Mouse (Mus musculus) activated CD4-positive, CD25-positive, alpha-beta regulatory T cell, adult 4 months (primary cell): Measurements from ENCODE around the gene Tatdn3. TPM values are rescaled to one million over a fixed set of nuclear protein-coding genes. Genes with fewer than 3 reads are reported as not detected.
A peak's percentile ranks its signal among the peaks of the same experiment; 100 is the strongest.

Source experiments
- ATAC-seq: one replicate; pipeline ENCODE4 v1.8.0; 2017
- polyA plus RNA-seq, 2 experiments: library from polyadenylated mRNA; unstranded; fragments of 100-300 nt; shearing (Covaris generic); gene quantifications; one replicate each; pipeline ENCODE4 v1.2.1; 2017

The Tatdn3 gene
- polyA plus RNA-seq, 2 experiments from 2014 or later = 7.3 to 10.8 TPM

DNA sequence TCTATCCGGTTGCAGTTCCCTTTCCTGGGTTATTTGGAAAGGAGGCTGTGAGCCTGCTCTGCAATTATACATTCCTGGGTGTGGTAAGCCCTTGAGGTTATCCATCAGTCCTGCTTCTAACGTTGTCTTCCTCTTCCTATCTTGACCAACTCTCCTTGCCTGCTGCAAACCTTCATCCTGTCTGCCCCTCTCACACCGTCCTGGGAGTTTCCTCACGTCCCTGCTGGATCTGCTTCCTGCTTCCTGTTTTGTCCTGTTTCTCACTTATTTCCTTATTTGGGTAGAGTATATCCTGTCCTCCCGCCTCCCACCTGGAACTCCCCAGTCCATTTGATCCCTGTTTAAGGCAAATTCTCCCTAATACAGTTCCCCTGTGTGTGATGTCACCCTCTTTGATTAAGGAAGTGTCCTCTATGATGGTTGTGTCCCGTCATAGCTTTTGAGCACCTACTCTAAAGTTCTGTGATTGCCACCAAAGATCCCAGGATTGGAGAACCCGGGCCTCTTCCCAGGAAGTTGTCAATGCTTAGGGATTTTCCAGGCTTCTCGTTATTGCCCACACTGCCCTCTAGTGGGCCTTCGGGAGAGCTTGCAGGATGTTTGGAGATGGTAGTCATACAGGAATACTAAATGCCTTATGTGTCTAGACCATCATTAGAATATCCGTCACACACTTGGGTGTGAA, 12.6 kb upstream of the Tatdn3 start:
- ATAC-seq = peak; percentile 32

DNA sequence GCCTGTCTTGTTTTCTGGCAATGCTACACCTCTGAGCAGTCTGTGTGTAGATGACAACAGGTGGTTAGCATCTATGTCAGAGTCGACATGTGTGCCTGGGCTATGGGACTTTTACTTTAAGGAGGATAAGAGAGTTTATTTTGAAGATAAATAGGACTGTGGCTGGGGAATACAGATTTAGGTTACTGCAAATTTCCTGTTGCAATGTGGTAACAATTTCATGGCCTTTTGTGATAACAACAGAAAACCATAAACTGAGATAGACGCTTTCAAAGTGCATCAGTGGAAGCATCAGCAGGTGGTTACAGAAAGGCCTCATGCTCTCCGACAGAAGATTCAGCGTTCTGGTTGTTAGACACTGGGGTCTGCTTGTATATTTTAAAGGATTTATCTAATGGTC, 10.8 kb upstream of the Tatdn3 start:
- no peak for ATAC-seq

DNA sequence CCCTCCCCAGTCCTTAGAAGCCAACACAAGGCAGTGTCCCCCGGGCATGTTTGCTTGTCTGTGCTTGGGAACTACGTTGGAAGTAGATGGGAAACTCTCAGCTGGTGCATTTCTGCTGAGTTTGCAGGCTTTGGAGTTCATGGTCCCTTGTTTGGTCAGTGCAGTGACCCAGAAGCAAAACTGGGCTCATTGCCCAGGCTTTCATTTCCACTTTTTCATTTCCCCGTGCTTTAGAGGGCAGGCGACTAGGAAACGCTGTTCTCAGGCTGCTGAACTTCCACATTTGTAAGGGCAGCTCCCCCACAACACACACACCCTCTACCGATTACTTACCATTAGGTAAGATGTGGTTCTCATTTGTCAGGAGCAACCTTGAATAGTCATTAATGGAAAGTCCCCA, 10.3 kb upstream of the Tatdn3 start:
- ATAC-seq = no peak

DNA sequence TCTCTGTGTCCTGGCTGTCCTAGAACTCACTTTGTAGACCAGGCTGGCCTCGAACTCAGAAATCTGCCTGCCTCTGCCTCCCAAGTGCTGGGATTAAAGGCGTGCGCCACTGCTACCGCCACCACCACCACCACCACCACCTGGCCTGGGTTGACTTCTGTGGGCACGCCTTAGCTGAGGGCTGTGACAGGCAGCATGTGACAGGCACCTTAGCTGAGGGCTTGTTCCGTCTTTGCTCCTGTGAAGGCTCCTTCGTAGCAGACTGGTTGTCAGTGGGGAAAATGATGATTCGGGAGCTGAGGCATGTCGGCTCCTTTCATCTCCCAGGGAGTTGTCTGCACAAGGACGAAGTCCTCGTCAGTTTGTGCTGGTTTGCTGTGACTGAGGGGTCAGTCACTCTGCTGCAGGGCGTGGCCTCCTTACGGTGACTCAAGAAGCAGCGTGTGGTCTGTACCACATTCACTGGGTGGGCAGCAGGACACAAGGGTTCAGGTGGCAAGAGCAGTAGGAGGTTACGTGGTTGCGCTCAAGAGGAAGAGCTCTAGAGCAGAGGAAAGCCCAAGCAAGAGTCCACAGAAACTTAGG, 9.7 kb upstream of the Tatdn3 start:
- ATAC-seq = no peak

DNA sequence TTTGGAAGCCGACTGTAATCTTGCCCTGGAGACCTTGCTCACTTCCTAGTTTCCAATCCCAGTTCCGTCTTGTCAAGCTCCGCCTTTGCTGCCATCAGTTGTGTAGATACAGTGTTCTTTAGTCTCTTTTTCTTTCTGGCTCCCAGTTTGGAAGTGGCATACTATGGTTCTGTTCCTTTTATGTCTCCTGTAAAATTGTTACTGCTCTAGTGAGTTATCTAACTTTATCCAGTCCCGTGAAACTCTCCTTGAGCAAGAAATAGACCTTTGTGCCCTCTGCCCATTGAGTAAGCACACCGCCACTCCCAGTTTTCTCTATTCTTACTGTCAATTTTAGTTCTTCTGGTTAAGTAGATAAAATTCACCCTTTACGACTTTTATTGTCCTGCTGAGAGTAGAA, 8.9 kb upstream of the Tatdn3 start:
- ATAC-seq = no peak

DNA sequence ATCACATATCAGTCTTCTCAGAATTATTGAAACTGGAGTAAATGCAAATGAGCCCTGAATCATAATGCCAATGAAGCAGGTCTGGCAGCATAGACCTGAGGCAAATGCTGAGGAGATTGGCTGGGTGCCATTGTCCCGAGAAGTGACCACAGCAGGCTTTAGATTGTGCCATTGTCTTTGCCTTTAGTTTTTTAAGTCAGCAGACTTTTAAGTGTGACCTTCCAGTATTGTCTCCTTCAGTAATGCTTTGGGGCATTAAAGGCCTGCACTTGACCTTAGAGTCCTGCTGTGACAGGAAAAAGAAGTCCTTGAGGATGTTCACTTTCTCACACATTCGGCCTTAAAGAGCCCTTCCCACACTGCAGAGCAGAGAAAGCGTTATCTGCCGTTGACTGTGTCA, 7.5 kb upstream of the Tatdn3 start:
- no peak for ATAC-seq

DNA sequence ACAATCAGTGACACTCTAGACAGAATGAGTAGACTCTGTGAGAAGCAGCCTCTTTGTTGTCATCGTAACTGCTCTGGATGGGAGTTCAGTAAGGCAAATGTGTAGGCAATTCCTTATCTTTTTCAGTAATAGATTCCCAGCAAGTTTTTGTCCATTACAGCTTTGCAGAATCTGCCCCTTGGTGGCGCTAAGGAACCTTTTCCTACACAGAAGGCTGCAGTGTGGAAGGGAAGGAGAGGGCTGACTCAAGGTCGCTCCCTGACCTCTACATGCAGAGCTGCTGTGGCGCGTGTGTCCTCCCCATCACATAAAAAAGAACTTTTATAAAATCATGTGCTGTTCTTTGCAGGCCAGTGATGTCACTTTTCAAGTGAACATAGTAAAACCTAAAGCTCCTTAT, 5.6 kb upstream of the Tatdn3 start:
- ATAC-seq = no peak

DNA sequence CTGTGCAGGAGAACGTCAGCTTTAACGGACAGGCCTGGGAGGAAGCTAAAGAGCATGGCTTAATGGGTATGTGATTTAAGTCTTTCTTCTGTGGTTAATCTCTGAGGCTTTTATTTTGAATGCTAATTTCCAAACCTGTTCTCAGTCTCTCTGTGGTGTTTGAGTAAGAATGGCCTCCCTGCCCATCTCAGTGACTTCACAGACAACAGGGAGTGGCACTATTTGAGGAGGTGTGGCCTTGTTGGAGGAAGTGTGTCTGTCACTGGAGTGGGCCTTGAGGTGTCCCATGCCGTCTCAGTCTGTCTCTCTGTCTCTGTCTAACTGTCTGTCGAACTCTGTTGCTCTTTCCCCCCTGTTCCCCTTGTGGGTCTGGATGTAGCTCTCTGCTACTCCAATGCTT, 2.5 kb upstream of the Tatdn3 start:
- ATAC-seq = no peak

DNA sequence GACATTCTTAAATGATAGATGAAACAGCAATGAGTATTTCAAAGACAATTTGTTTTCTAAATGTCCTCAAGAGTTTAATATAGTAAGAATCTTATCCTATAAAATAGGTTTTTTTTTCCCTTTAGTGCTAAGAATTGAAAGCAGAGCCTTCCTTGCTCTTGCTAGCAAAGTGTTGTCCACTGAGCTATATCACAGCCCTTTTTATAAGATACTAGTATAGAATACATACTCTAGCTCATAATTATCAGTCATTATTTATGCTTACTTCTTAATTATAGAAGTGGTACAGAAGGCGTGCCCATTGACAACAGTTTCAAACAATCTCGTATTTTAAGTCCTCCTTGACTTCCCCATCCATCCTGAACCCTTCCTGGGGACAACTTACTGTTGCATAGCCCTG, 1.8 kb upstream of the Tatdn3 start:
- ATAC-seq = no peak

DNA sequence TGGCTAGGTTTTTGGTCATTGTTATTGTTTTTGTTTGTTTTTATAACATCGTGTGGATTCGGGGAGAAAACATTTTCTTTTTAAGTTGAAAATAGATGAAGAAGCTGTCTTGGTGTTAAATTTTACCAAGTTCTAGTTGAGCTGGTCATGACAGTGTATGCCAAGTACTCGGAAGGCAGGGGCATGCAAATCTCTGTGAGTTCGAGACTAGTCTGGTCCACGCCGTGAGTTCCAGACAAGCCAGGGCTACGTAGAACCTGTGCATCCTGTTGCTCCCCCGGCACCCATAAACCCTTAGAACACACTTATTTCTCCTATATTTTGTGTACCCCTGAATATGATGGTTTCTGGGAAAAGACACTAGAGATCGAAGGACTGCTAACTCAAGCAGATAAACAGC, 968 bp upstream of the Tatdn3 start:
- no peak for ATAC-seq

DNA sequence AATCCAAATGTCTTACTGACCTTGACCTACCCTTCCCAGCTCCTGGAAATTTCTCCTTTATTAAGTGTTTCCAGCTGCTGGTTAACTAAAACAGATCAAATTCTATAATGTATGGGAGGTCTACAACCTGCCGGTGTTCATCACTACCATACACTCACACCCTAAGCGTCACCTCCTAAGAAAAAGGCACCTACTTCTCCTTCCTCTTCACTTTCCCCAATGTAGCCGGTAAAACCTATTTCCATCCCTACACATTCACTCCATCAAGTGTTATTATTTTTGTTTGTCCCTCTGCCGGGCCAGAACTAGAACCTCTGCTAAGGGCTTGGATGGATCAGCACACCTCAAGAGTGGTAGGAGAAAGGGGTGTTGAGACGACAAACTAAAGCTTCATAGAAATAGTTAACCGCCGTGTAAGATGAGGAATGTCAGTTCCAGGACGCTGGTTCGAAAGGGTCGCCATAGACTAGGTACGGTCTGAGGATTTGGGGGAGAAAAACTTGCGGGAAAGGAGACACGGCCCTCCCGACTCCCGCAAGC, 421 bp downstream of the Tatdn3 start:
- peak; percentile 33 for ATAC-seq

DNA sequence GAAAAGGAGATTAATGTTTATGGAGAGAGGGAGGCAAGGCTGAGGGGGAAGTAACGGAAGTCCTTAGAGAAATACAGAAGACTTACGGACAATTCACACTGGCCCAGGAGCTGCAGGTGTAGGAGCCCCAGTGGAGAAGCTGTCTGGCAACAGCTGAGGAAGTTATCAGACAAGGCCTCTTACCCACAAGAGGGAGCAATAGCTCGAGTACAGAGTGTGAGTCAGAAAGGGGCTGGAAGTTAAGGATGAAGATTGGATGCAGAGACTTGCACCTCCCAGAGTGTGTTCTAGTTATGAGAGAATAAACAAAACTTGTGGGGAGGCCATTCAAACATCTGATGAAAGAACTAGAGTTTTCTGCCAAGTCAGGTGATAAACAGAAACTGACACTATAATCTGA, 5.3 kb downstream of the Tatdn3 start:
- no peak for ATAC-seq

DNA sequence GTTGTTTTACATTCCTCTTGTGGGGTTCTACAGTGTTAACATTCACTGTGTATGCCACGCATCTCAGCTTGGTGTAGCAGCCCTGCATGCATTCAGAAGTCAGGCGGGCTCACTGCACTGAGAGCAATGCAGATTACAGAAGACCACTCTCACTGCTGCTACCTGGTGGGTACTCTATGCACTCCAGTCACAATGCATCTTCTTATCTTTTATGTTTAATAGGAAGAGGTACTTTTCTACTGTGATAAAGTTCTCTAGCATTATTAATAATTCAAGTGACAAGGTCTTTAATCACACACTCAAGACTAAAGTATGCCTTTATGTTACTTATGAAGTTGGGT, 7.2 kb downstream of the Tatdn3 start:
- no peak for ATAC-seq

DNA sequence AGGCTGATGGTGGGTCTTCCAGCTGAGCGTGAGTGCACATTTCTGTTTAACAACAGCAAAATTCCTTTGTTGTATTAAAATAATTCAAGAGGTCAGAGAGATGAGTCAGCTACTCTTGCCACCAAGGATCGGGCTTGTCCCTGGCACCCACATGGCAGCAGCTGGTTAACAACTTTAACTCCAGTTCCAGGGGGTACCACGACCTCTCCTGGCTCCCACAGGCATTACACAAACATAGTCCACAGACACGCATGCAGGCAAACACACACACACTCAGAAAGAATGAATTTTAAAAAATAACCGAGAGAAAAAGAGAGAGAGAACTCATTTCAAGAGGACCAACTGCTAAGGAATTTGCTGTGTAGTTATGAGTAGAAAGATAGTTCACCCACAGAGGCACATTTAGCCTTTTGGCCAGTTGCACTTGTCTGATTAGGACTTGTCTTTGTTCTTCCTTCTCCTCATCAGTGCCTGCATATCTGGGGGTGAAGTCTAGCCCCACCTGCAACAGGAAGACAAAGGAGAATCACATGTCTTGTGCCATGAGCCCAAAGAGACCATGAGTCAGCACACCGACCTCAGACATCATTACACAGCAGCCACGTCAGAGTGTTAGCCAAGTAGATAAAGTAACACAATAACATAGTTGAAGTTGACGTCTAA, 7.7 kb downstream of the Tatdn3 start:
- no peak for ATAC-seq

DNA sequence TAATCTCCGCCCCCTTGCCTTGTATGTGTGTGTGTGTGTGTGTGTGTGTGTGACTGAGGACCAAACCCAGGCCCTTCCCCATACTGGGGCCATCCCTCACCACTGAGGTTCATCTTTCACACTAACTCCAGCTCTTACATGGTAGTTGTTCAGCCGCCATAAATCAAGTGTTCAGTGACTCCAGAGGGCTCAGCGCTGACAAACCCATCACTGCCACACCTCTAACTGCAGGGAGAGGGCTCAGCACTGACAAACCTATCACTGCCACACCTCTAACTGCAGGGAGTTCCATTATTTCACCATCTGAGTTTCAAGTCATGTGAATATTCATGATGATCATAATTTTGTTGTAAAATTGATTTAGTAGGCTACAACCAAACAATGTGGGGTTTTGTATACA, 9.2 kb downstream of the Tatdn3 start:
- no peak for ATAC-seq

DNA sequence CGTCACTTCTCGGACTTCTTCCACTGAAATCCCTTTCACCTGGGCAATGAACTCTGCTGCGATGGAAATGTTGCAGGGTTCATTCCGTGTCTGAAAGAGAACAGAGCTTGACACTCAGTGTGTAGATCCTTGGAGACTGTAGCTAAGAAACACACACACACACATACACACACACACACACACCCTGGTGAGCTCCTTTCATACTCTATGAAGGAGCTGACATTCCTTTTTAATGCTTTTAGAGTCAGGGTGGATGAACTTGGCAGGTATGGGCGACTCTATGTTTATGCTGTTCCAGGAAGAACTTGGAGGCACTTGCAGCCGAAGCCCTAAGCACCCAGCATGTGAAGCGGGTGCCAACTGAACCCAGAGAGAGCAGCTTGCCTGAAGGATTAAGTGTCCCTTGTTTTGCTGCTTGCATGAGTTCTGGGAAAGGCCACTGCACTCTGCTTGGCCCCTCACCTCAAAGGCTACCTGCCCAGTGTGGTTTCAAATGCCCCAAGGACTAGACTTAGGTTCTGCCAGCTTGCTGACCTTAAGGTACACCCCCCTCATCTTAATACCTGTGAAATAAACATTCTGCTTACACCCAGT, 16.4 kb downstream of the Tatdn3 start:
- no peak for ATAC-seq

DNA sequence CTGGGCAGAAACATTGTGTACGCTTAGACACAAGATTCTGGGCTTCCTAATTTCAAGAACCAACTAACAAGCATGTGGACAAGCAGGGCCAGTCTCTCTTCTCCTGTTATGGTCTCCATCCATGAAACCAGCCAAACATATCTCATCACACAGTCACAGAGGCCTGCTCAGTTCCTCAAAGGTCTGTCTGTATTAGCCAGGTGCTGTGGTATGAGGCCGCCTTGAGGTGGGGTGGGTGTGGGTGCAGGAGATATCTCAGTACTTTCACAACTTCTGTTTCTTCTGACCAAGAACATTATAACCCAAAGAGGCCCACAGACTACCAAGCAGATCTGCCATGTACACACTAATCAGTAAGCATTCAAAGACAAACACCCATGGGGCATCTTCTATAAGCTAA, 17.5 kb downstream of the Tatdn3 start:
- no peak for ATAC-seq

DNA sequence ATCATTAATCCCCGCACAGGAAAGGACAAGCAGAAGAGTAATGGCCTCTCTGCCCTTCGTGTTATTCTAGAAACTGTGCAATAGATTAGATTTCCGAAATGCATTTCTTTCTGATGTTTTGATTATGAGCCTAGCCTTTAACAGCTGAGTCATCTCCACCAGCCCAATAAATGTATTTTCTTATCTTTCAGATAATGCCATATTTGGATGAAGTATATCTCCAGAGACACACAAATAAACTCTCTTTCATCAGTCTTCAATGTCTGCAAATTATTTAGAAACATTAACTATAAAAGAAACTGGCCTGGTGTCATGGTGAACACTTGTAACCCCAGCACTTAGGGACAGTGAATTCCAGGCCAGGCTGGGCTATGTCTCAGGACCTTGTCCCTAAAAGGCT, 20.0 kb downstream of the Tatdn3 start:
- no peak for ATAC-seq

DNA sequence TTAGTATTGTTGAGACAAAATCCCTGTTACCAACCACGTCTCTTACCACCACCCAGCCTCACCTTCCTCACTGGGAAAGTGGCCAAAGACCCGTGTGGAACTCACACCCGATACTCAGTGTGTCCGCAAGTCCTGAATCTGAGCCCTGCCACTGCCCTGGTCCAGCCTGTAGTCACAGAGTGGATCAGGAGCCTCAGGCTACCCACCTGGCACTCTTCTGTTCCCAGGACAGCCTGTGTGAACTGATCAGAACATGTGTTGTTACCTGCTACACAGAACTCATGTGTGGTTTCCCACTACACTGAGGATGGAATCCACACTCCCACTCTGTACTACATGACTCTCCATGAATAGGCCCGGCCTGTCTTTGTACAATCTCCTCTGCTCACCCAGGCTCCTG, 20.6 kb downstream of the Tatdn3 start:
- no peak for ATAC-seq

DNA sequence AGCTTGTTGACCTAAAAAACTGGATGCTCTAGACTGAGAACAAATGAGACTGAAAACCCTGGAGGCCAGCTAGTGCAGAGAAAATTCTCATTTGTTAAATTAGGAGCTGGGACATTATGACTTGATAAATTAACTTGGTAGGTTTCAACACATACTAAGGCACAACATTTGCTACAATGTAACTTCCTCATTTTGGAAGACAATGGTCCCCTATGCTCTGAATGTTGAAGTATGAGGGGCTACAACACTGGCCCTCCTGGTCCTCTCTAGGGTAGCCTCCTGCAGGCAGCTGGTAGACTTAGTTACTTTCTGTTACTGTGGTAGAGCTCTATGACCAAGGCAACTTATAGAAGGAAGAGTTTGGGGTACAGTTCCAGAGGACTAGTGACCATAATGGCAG, 21.4 kb downstream of the Tatdn3 start:
- no peak for ATAC-seq

DNA sequence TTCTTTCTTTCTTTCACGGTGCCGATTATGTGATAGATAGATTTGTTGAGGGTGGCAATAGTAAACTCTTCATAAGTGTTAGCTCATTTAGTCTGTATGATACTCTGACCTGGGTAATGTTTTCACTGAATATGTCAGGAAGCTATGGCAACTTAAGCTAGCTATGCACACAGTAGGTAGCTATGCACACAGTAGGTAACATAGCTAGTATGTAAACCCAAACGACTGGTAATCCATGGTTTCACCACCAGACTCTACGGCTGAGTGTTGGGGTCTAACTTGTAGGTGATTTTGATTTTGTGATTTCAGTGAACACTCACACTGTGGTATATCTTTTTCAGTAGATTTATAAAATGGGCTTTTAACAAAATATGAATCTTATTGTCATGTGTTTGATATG, 24.7 kb downstream of the Tatdn3 start:
- ATAC-seq = no peak

DNA sequence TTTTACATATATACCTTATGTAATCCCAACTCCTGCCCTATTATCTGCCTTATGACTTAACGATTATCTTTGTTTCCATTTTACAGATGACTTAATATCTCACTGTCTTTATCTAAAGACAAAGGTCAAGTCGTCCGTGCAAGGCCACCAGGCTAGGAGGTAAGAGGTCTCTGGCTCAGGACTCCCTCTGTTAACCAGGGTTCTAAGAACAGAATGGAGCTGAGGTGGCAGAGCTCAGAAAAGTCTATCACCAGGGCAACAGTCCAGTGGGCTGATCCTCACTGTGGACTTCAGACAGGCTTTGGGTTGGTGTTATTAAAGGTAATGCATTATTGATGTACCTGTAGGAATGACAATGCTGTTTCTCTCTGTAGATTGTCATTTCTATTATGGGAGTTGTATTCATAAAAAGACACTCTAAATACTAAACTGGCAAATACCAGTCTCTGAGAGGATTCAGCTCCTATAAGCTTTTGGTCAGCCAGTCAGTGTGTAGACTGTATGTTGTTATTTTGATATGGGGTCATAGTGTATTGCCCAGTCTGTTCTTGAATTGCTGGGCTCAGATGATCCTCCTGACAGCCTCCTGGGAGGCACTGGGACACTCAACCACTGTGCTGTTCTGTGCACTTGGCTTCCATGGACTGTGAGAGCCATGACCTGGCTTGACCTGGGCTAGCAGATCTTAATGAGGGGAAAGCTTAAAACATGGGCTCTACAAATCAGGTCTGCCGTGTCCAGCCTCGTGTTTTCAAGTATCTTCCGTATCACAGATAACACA, 26.0 kb downstream of the Tatdn3 start, which contains the start of gene Spata45:
TSS of gene Spata45 (plus strand) at position 86 of the 781 bp plus-strand sequence.
- no peak for ATAC-seq

DNA sequence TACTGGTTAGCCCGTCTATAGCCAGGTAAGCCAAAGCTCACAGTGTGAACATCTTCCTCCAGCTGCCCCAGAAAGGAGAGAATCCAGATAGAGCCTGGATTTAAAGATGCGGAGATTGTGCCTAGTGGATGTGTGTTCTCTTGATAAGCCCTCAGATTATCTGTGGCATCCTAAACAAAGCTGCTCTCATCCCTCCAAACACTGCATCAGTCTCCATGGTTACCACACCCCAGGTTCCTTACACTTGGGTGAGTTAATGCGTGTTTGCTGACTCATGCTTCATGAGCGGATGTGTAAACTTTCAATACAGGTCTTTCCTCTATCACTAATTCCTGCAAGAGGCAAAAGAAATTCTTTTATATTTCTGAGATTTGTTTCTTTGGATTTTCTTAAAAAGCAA, 27.1 kb downstream of the Tatdn3 start:
- no peak for ATAC-seq
